Mouse (Mus musculus): Measurements from ENCODE around the gene Comt. TPM values are rescaled to one million over a fixed set of nuclear protein-coding genes. Genes with fewer than 3 reads are reported as not detected.
A peak's percentile ranks its signal among the peaks of the same experiment; 100 is the strongest.

Gene Comt
- total RNA-seq, 2 experiments from 2014 or later, result 78.2 to 82.4 TPM

DNA sequence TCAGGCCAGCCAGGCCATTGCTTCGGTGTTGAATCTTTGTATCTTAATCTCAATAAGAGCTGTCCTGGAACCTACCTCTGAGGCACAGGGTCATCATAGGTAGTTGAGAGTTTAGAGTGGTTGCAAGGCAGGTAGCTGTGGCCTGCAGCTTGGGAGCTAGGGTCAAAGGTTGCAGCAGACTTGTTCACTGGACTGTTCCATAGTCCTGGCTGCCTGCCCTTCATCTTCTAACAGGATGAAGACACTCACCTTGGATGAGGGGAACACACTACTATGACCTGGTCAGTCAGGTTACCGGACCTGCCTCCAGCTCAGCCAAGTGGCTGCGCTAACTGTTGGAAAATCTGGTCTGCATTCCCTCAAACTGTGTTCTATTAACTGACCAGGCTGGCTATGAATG, 35.5 kb downstream of the Comt start:
- no peak for DNase-seq (ENCODE audit: low spot score in 2 of 2)

- DNase-seq (ENCODE audit: low spot score in 2 of 2), result no peak
Observed at GRCm38 (mm10) chr16:18390399-18390798, 36.3 kb downstream of the Comt start.

GRCm38 (mm10) chr16:18388583-18389435, 37.8 kb downstream of the Comt start:
- DNase-seq (ENCODE audit: low spot score in 2 of 2), result no peak

DNA sequence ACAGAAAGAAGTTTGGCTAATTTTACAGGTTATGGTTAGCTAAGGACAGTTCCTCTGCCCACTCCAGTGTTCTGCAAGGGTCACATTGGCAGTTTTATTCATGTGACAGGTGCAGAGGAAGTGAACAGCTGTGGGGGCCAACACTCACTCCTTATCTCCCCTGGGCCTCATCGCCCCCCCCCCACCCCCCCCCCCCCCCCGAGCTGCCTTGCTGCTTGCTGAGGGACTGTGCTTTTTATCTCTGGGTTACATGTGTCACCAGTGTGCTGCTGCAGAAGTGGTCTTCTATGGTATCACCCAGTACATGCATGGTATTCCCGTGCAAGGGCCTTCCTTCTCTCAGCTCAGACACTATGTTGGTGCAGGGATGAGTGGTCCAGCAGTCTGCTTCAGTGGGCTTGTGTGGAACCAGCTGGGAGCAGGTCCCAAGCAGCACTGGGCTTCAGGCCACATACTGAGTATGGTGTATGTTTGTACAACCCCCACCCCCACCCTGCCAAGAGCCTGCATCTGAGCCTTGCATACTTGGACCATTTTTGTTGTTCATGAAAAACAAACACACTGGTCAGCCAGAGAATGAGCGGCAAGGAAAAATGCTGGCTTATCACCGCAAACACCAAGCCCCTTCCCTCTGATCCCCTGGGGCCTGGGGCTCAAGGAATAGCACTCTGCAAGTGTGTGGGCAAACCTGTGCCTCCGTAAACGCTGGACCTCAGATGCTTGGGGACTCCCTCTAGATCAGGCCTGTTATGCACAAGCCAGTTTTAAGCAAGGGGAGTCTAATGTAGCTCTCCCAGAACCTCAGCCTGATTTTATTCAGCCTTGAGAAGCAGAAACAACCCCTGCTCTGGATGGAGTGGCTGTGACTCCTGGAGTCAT, 38.7 kb downstream of the Comt start:
- DNase-seq (ENCODE audit: low spot score in 2 of 2), result no peak

- no peak for DNase-seq (ENCODE audit: low spot score in 2 of 2)
Observed at GRCm38 (mm10) chr16:18386972-18387371, 39.7 kb downstream of the Comt start.

- DNase-seq (ENCODE audit: low spot score in 2 of 2), result no peak
Observed at GRCm38 (mm10) chr16:18386451-18386850, 40.2 kb downstream of the Comt start.

DNA sequence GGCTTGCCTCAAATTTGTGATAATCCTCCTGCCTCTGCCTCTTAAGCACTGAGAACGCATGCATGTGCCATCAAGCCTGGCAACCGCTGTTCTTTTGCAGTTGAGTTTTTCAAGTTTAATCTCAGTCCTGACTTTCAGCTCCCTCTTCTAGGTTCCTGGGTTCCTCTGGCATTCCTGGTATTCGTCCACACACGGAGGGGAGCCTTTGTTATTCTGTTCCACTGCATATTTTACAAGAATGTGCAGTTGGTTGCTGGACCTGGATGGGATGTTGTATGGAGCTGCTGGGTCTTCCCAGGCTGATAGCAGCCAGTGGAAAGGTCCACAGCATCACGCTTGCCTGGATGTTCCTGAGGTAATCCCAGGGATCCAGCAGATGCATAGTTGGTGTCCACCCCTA, 41.2 kb downstream of the Comt start:
- DNase-seq (ENCODE audit: low spot score in 2 of 2), result no peak

GRCm38 (mm10) chr16:18384659-18385058, 42.0 kb downstream of the Comt start:
- no peak for DNase-seq (ENCODE audit: low spot score in 2 of 2)

DNA sequence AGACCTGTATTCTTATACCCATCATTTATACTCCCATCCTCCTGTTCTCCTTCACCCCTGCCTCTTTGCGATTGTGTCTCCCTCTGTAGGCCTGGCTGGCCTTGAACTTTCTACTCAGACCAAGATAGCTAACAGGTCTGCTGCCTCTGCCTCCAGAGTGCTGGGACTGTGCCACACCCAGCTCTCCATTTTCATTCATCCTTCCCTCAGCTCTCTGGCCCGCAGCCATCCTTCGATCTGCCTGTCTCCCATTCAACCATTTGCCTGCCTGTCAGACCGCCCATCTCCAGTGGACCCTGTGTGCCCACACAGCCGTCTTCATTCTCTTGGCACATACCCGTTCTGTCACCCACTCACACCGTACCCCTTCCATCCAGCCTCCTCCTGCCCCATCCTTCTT, 42.4 kb downstream of the Comt start:
- DNase-seq (ENCODE audit: low spot score in 2 of 2), result peak in 1 of 2 experiments; percentile 59

DNA sequence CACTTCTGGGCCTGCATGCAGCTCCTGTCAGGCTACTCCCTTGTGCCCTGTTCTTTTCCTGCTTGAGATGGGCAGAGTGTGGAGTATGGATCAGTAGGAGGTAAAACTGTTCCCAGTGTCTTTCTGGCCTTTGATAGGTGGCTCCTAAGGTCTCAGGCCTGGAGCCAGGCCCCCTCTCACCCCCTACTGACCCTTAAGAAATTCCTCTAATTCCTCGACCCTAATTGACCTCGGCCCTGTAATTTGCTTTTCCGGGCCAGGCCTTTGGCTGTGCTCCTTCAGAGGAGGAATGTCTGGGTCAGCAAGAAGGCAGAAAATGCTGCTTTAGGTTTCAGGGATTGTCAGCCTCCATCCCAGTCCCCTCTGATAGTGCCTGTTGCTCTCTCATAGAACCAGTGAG, 42.9 kb downstream of the Comt start:
- DNase-seq (ENCODE audit: low spot score in 2 of 2), result no peak

DNA sequence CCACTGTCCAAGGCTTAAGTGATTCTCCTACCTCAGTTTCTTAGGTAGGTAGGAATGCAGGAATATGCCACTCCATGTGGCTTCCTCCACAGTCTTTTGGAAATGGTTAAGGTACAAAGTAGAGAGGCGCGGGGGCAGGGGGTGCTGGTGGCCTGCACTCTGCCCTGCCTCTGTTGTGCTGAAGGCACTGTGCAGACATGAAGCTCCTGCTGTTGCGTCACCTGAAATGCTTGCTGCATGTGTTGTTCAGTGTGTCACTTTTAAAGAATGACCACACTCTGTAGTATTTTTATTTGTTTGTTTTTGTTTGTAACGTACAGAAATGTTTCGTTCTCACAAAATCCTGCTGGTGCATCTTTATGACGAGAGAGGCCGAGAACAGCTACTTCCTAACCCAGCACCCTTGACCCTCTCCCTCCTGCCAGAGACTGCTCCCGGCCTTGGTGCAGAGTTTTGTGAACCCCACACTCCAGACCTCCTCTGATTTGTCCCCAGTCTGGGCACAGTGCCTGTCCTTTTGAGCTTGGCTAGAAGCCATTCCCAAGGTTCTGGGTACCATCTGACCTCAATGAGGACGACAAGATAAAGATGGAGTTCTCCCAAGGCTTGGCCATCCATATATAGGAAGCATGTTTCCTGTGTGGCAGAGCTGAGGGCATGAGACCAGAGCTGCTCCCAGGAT, 43.5 kb downstream of the Comt start:
- no peak for DNase-seq (ENCODE audit: low spot score in 2 of 2)

- no peak for DNase-seq (ENCODE audit: low spot score in 2 of 2)
Observed at GRCm38 (mm10) chr16:18381621-18382258, 44.9 kb downstream of the Comt start.

- DNase-seq (ENCODE audit: low spot score in 2 of 2), result no peak
Observed at GRCm38 (mm10) chr16:18380495-18381063, 46.1 kb downstream of the Comt start.

DNA sequence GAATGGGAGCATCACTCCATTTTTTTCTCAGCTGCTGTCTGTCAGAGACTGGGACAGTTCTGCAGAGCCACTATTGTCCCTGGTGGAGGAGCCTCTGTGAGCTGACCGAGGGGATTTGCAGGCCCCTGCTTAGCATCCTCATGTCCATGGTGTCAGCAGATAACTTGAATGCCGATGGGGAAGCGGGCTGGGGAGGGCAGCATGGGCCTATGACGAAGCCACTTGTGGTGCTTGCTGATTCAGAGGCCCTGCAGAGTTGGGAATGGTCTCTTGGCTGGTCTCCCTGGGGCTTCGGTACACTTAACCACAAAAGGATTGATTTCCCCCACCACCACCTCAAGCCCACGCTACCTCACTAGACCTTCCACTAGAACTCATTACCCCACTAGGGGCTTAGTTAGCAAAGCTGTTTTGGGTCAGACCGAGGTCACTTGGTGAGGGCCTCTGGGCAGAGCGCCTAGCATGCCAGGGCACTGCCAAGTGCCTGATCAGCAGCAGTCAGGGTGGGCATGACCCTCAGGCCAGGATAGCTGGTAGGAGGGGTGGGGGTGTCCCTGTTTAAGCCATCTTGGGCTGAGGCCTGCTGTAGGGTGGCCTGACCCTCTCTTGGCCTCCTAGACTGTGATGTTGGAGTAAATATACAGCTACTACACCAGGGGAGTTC, 47.2 kb downstream of the Comt start:
- DNase-seq (ENCODE audit: low spot score in 2 of 2), result no peak

GRCm38 (mm10) chr16:18378489-18378888, 48.2 kb downstream of the Comt start:
- no peak for DNase-seq (ENCODE audit: low spot score in 2 of 2)

DNA sequence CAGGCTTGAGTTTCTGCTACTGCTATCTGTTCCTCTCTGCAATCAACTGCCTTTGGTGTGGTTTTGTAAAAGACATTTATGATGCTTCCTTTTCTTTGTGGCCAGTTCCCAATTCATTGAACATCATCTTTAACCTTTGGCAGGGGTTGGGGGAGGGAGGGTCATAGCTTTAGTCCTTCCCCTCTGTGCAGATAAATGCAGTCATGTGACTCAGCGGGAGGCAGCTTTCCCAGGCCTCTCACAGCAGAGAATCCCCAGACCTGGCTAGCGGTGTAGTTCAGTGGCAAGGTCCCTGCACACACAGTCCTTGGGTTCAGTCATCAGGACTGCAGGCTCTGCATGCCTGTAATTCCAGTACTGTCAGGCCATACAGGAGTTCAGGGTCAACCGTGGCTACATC, 49.4 kb downstream of the Comt start:
- no peak for DNase-seq (ENCODE audit: low spot score in 2 of 2)

DNA sequence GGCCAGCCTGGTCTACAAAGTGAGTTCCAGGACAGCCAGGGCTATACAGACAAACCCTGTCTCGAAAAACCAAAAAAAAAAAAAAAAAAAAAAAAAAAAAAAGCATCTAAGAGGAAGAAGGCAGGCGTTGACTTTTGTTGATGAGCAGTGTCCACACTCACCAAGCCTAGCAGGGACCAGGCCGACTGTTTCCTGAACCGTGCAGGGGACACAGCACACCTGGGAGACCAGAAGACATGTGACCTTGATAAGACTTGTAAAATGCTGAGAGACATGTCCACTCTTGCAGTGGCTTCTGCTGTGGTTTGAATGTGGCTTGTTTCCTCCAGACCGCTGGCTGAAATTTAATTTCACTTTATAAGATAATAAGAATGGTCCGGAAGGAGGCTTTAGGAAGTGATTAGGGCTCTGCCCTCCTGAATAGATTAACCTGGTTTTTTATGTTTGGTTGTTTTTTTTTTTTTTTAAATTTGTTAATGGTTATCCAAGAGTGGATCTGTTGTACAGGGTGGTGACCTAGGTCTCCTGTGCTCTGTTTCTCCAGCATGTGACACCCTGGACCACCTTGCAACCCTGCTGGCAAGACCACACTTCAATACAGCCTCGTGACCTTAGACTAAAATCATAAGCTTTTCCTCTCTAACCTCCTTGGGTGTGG, 50.2 kb downstream of the Comt start:
- DNase-seq (ENCODE audit: low spot score in 2 of 2), result no peak

GRCm38 (mm10) chr16:18373632-18374031, 53.0 kb downstream of the Comt start:
- no peak for DNase-seq (ENCODE audit: low spot score in 2 of 2)

- DNase-seq (ENCODE audit: low spot score in 2 of 2), result no peak
Observed at GRCm38 (mm10) chr16:18370197-18370596, 56.5 kb downstream of the Comt start.

- DNase-seq (ENCODE audit: low spot score in 2 of 2), result no peak
Observed at GRCm38 (mm10) chr16:18366849-18367248, 59.8 kb downstream of the Comt start.

Measured in layer of hippocampus, adult 18-20 months (tissue).